Mouse (Mus musculus): Measurements from ENCODE around the gene Tmem178b. TPM values are rescaled to one million over a fixed set of nuclear protein-coding genes. Genes with fewer than 3 reads are reported as not detected.

Tmem178b gene
- total RNA-seq, 2 experiments from 2014 or later: 11.3 to 18.5 TPM

- DNase-seq: no peak
Measured at GRCm38 (mm10) chr6:39919011-39919709, 46.1 kb downstream of the Tmem178b start.

- DNase-seq: no peak
Measured at GRCm38 (mm10) chr6:39926442-39926841, 53.4 kb downstream of the Tmem178b start.

DNA sequence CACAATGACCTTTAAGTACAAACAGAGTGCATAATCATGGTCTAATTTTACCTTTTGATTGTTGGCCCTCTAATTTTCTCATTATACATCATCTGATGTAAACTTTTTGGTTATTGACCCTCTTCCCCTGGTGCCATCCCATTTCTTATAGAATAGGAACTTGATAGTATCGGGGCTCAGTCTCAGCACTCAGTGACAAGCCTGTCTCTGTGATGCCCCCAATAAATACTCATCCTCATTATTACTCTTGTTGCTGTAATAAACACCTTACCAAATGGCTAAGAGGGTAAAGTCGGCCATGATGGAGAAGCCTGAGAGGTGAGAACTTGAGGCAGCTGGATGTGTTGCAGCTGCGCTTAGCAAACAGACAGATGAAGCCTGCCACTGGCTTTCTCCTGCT, 63.5 kb downstream of the Tmem178b start:
- DNase-seq: no peak

- DNase-seq: no peak
Measured at GRCm38 (mm10) chr6:39940920-39941319, 67.8 kb downstream of the Tmem178b start.

DNA sequence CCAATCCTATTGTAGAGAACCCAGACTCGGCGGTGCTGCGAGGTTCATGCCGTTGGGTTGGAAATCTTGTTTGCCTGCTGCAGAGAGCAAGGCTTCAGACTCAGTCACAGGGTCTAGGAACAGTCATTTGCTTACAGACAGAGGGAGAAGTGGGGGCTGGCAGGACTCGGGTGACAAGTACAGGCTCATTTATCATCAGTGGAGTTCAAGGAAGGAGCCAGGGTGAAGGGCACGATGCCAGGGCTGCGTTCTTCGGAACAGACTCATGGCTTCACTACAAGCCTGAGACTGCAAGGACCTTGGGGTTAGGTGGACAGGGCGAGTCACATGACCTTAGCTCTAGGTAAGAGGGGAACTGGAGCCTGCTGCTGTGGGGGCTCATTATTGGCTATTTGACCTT, 71.8 kb downstream of the Tmem178b start:
- peak; percentile 72 for DNase-seq

DNA sequence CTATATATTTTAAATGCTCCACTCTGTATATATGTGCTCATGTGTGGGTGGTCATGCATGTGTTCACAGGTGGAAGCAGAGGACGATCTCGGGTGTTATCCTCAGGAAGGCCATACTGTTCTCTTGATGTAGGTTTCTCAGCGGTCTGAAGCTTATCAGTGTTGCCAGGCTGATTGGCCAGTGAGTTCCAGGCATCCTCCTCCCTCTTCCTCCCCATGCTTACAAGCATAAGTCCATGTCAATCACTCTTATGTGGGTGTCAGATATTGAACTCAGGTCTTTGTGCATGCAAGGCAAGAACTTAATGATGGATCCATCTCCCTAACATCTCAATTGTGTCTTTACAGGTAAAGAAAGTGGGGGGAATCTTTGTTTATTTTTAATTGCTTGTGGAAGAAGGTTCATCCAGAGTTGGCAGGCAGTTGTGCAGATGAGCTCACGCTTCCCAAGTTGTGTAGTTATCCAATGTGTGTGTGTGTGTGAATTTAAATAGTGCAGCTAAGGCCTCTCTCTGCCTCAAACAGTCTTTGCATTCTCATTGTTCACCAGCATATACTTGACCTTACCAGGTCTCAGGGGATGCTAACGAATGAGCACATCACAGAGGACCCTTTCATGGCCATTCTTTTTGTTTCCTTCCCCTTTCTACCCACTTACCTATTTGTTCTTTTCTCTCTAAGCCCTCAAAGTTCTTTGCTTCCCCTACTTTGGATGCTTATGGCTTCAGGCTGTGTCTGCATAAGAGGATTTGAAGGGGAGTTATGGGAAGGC, 72.8 kb downstream of the Tmem178b start:
- DNase-seq: no peak

GRCm38 (mm10) chr6:39946601-39947000, 73.5 kb downstream of the Tmem178b start:
- no peak for DNase-seq

DNA sequence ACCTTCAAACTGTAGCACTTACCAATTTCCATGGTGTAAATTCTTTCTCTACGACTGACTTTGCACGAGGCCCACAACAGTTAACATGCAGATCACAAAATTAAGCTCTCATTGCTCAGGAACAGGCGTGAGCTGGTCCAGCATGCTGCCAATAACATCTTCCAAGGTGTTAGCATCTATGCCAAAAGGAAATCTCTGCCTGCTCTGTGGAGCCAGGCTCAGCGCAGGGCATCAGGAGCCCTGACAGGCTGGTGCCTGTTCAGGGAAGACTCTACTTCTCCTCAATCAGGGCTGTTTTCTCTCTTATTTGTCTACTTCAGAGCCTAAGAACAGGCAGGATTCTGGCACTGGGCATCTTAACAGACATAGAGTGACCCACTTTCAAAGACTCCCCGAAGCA, 80.9 kb downstream of the Tmem178b start:
- DNase-seq: no peak

GRCm38 (mm10) chr6:39955211-39955610, 82.1 kb downstream of the Tmem178b start:
- peak; percentile 18 for DNase-seq

- DNase-seq: no peak
Measured at GRCm38 (mm10) chr6:39964606-39965005, 91.5 kb downstream of the Tmem178b start.

- DNase-seq: no peak
Measured at GRCm38 (mm10) chr6:39970281-39970680, 97.2 kb downstream of the Tmem178b start.

- no peak for DNase-seq
Measured at GRCm38 (mm10) chr6:39978942-39979341, 105.9 kb downstream of the Tmem178b start.

- DNase-seq: no peak
Measured at GRCm38 (mm10) chr6:39990772-39991171, 117.7 kb downstream of the Tmem178b start.

GRCm38 (mm10) chr6:39991922-39992321, 118.9 kb downstream of the Tmem178b start:
- no peak for DNase-seq

DNA sequence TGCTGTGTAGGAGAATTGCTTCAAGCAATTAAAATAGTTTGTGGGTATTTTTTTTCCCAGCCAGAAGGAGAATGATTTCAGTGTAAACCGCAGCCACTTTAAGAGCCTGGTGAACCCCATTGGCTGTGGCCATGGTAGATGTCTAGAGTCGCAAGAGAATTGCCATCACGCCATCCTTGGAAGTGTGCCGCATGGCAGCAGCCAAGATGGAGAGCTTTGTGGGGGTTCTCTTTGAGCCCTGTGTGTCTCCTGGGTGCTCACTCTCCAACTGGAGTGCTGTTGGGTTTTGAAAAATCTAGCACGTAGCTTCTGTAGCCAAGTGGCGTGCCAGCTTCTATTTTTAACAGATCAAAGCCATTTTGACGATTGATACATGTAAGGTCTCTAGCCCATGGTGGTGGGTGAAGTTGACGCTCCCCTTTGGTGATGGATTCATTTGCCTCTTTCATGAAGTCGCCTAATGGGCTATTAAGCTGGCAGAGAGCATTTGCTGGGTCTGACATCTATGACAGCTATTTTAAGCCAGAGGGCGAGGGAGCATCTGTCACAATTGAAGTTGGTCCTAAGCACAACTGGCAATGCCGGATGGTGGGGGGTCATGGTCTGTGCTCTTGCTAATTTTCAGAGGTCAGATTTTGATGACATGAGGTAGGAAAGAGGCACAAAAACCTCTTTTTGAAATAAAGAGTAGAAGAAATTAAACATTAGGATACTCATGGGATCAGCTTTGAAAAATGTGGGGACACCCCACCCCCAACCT, 133.1 kb downstream of the Tmem178b start:
- DNase-seq: no peak

DNA sequence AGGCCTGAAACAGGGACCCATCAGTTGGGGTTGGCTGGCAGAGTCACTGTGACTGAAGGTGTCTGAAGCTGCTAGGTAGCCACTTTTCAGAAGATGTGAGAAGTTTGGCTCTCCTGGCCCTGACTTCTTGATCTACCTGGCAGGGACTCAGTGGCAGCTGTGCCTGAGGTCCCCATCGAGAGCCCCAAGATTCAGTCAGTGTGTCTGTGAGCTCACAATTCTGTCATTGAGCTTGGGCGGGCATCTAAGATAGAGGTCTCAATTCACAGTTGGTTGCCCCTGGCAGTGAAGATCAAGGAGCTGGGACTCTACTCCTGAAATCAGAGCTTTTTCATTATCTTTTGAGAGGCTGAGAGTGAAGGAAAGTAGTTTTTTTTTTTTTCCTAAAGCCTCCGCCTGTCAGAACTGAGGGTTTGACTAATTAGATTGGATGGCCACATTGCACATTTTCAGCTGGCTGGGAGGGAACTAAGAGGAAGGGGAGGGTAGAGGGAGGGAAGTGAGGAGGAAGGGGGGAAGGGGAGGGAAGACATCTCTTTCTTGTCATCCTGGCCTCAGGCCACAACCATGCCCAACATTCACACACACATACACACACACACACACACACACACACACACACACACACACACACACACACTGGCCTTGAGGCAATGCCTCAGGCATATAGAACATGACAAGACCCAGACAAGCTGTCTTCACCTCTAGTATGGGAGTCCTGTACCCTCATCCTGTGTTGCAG, 135.3 kb downstream of the Tmem178b start:
- no peak for DNase-seq

- no peak for DNase-seq
Measured at GRCm38 (mm10) chr6:40009718-40010117, 136.6 kb downstream of the Tmem178b start.

DNA sequence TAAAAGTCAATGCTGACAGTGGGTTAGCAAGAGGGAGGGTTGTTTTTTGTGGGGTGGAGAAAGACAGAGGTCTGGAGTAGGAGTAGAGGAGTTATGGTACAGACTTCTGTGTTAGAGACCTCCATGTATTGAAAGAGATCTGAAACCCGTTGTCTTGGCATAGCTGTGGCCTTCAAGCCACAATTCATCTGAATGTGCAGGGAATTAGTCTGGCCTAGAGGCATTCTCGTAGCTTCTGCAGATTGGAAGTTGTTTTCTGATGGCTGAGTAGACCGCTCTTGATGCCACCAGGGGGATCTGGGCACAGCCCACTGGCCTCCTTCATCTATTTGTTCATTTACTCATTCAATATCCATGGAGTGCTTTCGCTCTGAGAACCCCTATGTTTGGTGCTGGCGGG, 138.0 kb downstream of the Tmem178b start:
- DNase-seq: no peak

DNA sequence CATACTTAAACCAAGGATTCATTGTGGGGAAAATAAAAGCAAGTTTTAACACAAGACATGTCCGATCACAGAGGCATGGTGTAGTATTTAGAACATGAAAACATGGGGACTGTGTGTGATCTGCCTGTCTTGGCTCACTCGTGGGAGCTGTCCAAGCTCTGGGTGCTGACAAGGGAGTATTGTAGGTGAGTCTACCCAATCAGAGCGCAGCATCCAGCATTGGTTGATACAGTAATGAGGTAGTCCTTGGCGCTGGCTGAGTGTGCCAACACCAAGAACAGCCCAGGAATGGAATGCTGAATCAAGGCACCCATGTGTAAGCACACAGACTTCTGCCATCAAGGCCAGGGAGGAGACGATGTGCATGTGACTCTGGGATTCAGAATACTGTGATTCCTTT, 138.5 kb downstream of the Tmem178b start:
- peak; percentile 21 for DNase-seq

- DNase-seq: no peak
Measured at GRCm38 (mm10) chr6:40013407-40013806, 140.3 kb downstream of the Tmem178b start.

- DNase-seq: no peak
Measured at GRCm38 (mm10) chr6:40015185-40015584, 142.1 kb downstream of the Tmem178b start.
